Mouse (Mus musculus): ENCODE data around the gene Bcar3. TPM values are rescaled to one million over a fixed set of nuclear protein-coding genes. Genes with fewer than 3 reads are reported as not detected.

Bcar3 gene
- polyA plus RNA-seq, 1 experiment from 2014 or later: 7.1 TPM

GRCm38 (mm10) chr3:122422276-122422675 is 128.3 kb downstream of the Bcar3 start:
- no peak overlapping the region for H3K4me2 ChIP-seq (ENCODE audit: low read length)
- H3K9me3 ChIP-seq (ENCODE audit: control insufficient read depth, low read length): no peaks in the 10 kb centered on the region
- no peak for ATAC-seq
- no peak overlapping the region for H3K4me3 ChIP-seq (ENCODE audit: low read length)
- no peaks in the 10 kb centered on the region for H3K27me3 ChIP-seq (replicated peaks; ENCODE audit: control insufficient read depth, insufficient read depth, low read length)
- H3K36me3 ChIP-seq (ENCODE audit: control insufficient read depth, insufficient read depth, low read length): no peaks in the 10 kb centered on the region
- H3K4me1 ChIP-seq (ENCODE audit: control insufficient read depth, insufficient read depth, low read depth, low read length): peaks cover 7% of the 10 kb centered on the region
- no peak overlapping the region for H3K27ac ChIP-seq (ENCODE audit: low read depth, low read length)
- 83% methylated on average over 7 of the region's 7 CpGs for WGBS
- H3K9ac ChIP-seq (ENCODE audit: low read depth, low read length): no peak overlapping the region

- H3K27me3 ChIP-seq (replicated peaks; ENCODE audit: control insufficient read depth, insufficient read depth, low read length): no peaks in the 10 kb centered on the region
- 90% methylated on average over 7 of the region's 7 CpGs for WGBS
- H3K9me3 ChIP-seq (ENCODE audit: control insufficient read depth, low read length): no peaks in the 10 kb centered on the region
- no peak overlapping the region for H3K4me2 ChIP-seq (ENCODE audit: low read length)
- H3K36me3 ChIP-seq (ENCODE audit: control insufficient read depth, insufficient read depth, low read length): no peaks in the 10 kb centered on the region
- ATAC-seq: no peak
- no peak overlapping the region for H3K9ac ChIP-seq (ENCODE audit: low read depth, low read length)
- peaks cover 7% of the 10 kb centered on the region for H3K4me1 ChIP-seq (ENCODE audit: control insufficient read depth, insufficient read depth, low read depth, low read length)
- no peak overlapping the region for H3K27ac ChIP-seq (ENCODE audit: low read depth, low read length)
- no peak overlapping the region for H3K4me3 ChIP-seq (ENCODE audit: low read length)
Measured at GRCm38 (mm10) chr3:122423643-122424042, 129.7 kb downstream of the Bcar3 start.

GRCm38 (mm10) chr3:122428325-122428821 is 134.4 kb downstream of the Bcar3 start:
- Histone ChIP-seq H3K4me3 (ENCODE audit: low read length) (no peak overlapping the region), H3K27ac (ENCODE audit: low read depth, low read length) (no peak overlapping the region), H3K4me2 (ENCODE audit: low read length) (no peak overlapping the region), H3K9me3 (ENCODE audit: control insufficient read depth, low read length) (no peaks in the 10 kb centered on the region), H3K27me3 (replicated peaks; ENCODE audit: control insufficient read depth, insufficient read depth, low read length) (no peaks in the 10 kb centered on the region), H3K9ac (ENCODE audit: low read depth, low read length) (no peak overlapping the region), H3K4me1 (ENCODE audit: control insufficient read depth, insufficient read depth, low read depth, low read length) (no peaks in the 10 kb centered on the region), H3K36me3 (ENCODE audit: control insufficient read depth, insufficient read depth, low read length) (no peaks in the 10 kb centered on the region)
- peak; percentile 52; the same call in 1 of the 2 replicates for ATAC-seq
- WGBS: 85% methylated on average over 7 of the region's 7 CpGs

GRCm38 (mm10) chr3:122430780-122431497 is 137.0 kb downstream of the Bcar3 start:
- Histone ChIP-seq H3K4me3 (ENCODE audit: low read length) (no peak overlapping the region), H3K36me3 (ENCODE audit: control insufficient read depth, insufficient read depth, low read length) (no peaks in the 10 kb centered on the region), H3K9me3 (ENCODE audit: control insufficient read depth, low read length) (no peaks in the 10 kb centered on the region), H3K27ac (ENCODE audit: low read depth, low read length) (no peak overlapping the region), H3K4me2 (ENCODE audit: low read length) (no peak overlapping the region), H3K27me3 (replicated peaks; ENCODE audit: control insufficient read depth, insufficient read depth, low read length) (no peaks in the 10 kb centered on the region), H3K9ac (ENCODE audit: low read depth, low read length) (no peak overlapping the region), H3K4me1 (ENCODE audit: control insufficient read depth, insufficient read depth, low read depth, low read length) (no peaks in the 10 kb centered on the region)
- WGBS: 80% methylated on average over 7 of the region's 7 CpGs
- no peak for ATAC-seq

- H3K27ac ChIP-seq (ENCODE audit: low read depth, low read length): no peak overlapping the region
- H3K27me3 ChIP-seq (replicated peaks; ENCODE audit: control insufficient read depth, insufficient read depth, low read length): no peaks in the 10 kb centered on the region
- no peak overlapping the region for H3K4me3 ChIP-seq (ENCODE audit: low read length)
- no peaks in the 10 kb centered on the region for H3K4me1 ChIP-seq (ENCODE audit: control insufficient read depth, insufficient read depth, low read depth, low read length)
- 30% methylated on average over 9 of the region's 9 CpGs for WGBS
- no peak overlapping the region for H3K4me2 ChIP-seq (ENCODE audit: low read length)
- no peak for ATAC-seq
- no peak overlapping the region for H3K9ac ChIP-seq (ENCODE audit: low read depth, low read length)
- no peaks in the 10 kb centered on the region for H3K9me3 ChIP-seq (ENCODE audit: control insufficient read depth, low read length)
- no peaks in the 10 kb centered on the region for H3K36me3 ChIP-seq (ENCODE audit: control insufficient read depth, insufficient read depth, low read length)
Measured at GRCm38 (mm10) chr3:122432811-122433406, 139.0 kb downstream of the Bcar3 start.

- H3K9ac ChIP-seq (ENCODE audit: low read depth, low read length): no peak overlapping the region
- H3K36me3 ChIP-seq (ENCODE audit: control insufficient read depth, insufficient read depth, low read length): no peaks in the 10 kb centered on the region
- H3K9me3 ChIP-seq (ENCODE audit: control insufficient read depth, low read length): no peaks in the 10 kb centered on the region
- WGBS: 90% methylated on average over 5 of the region's 5 CpGs
- no peaks in the 10 kb centered on the region for H3K27me3 ChIP-seq (replicated peaks; ENCODE audit: control insufficient read depth, insufficient read depth, low read length)
- H3K4me1 ChIP-seq (ENCODE audit: control insufficient read depth, insufficient read depth, low read depth, low read length): no peaks in the 10 kb centered on the region
- H3K4me3 ChIP-seq (ENCODE audit: low read length): no peak overlapping the region
- ATAC-seq: no peak
- H3K4me2 ChIP-seq (ENCODE audit: low read length): no peak overlapping the region
- no peak overlapping the region for H3K27ac ChIP-seq (ENCODE audit: low read depth, low read length)
Measured at GRCm38 (mm10) chr3:122433975-122434626, 140.2 kb downstream of the Bcar3 start.

GRCm38 (mm10) chr3:122434983-122435935 is 141.3 kb downstream of the Bcar3 start:
- H3K4me3 ChIP-seq (ENCODE audit: low read length): no peak overlapping the region
- H3K9me3 ChIP-seq (ENCODE audit: control insufficient read depth, low read length): no peaks in the 10 kb centered on the region
- no peak overlapping the region for H3K27ac ChIP-seq (ENCODE audit: low read depth, low read length)
- H3K4me2 ChIP-seq (ENCODE audit: low read length): no peak overlapping the region
- 69% methylated on average over 8 of the region's 8 CpGs for WGBS
- no peaks in the 10 kb centered on the region for H3K36me3 ChIP-seq (ENCODE audit: control insufficient read depth, insufficient read depth, low read length)
- no peaks in the 10 kb centered on the region for H3K4me1 ChIP-seq (ENCODE audit: control insufficient read depth, insufficient read depth, low read depth, low read length)
- H3K9ac ChIP-seq (ENCODE audit: low read depth, low read length): no peak overlapping the region
- no peaks in the 10 kb centered on the region for H3K27me3 ChIP-seq (replicated peaks; ENCODE audit: control insufficient read depth, insufficient read depth, low read length)
- ATAC-seq: no peak

- ATAC-seq: no peak
- no peak overlapping the region for H3K4me3 ChIP-seq (ENCODE audit: low read length)
Measured at GRCm38 (mm10) chr3:122438143-122438825, 144.3 kb downstream of the Bcar3 start.

More at GRCm38 (mm10) chr3:122438143-122438825, 144.3 kb downstream of the Bcar3 start:
- WGBS: 56% methylated on average over 7 of the region's 7 CpGs
- no peak overlapping the region for H3K4me2 ChIP-seq (ENCODE audit: low read length)
- H3K27me3 ChIP-seq (replicated peaks; ENCODE audit: control insufficient read depth, insufficient read depth, low read length): no peaks in the 10 kb centered on the region
- no peak overlapping the region for H3K9ac ChIP-seq (ENCODE audit: low read depth, low read length)
- no peaks in the 10 kb centered on the region for H3K9me3 ChIP-seq (ENCODE audit: control insufficient read depth, low read length)
- H3K36me3 ChIP-seq (ENCODE audit: control insufficient read depth, insufficient read depth, low read length): no peaks in the 10 kb centered on the region
- H3K4me1 ChIP-seq (ENCODE audit: control insufficient read depth, insufficient read depth, low read depth, low read length): no peaks in the 10 kb centered on the region
- H3K27ac ChIP-seq (ENCODE audit: low read depth, low read length): no peak overlapping the region
